Mouse (Mus musculus): ENCODE data around the gene Klk1. TPM values are rescaled to one million over a fixed set of nuclear protein-coding genes. Genes with fewer than 3 reads are reported as not detected.
A peak's percentile ranks its signal among the peaks of the same experiment; 100 is the strongest.

The Klk1 gene
- total and polyA plus RNA-seq, 2 experiments = 1.9 to 11.1 TPM

DNA sequence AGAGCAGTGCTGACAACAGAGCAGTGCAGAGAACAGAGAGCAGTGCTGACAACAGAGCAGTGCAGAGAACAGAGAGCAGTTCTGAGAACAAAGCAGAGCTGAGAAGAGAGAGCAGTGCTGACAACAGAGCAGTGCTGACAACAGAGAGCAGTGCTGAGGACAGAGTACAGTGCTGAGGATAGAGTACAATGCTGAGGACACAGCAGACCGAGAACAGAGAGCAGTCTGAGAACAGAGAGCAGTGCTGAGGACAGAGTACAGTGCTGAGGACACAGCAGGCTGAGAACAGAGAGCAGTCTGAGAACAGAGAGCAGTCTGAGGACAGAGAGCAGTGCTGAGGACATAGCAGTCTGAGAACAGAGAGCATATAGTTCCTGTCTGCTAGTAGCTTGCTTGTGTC is 15.6 kb downstream of the Klk1 start:
- Histone ChIP-seq H3K4me1 (ENCODE audit: control insufficient read depth, insufficient read depth, low read length) (peaks cover 7% of the 10 kb centered on the region), H3K9ac (ENCODE audit: low read depth, low read length) (no peak overlapping the region), H3K79me2 (ENCODE audit: control insufficient read depth, insufficient read depth, low read length) (no peaks in the 10 kb centered on the region), H3K4me3 (ENCODE audit: insufficient read depth, low read depth, low read length) (no peak overlapping the region), H3K27me3 (ENCODE audit: control insufficient read depth, insufficient read depth, low read length) (no peaks in the 10 kb centered on the region), H3K36me3 (ENCODE audit: control insufficient read depth, insufficient read depth, low read length) (no peaks in the 10 kb centered on the region), H3K27ac (replicated peaks; ENCODE audit: insufficient read depth, low read depth, low read length) (no peak overlapping the region)
- WGBS = 18% methylated on average over 1 of the region's 1 CpGs
- TF ChIP-seq CTCF (IDR thresholded peaks at IDR 0.05; ENCODE audit: low read depth, low read length) = no peak
- TF ChIP-seq POLR2A (IDR thresholded peaks at IDR 0.05; ENCODE audit: extremely low read depth, insufficient read depth, low read length) = no peak
- peak; percentile 77 for DNase-seq (ENCODE audit: extremely low read depth, low read depth, low spot score)

DNA sequence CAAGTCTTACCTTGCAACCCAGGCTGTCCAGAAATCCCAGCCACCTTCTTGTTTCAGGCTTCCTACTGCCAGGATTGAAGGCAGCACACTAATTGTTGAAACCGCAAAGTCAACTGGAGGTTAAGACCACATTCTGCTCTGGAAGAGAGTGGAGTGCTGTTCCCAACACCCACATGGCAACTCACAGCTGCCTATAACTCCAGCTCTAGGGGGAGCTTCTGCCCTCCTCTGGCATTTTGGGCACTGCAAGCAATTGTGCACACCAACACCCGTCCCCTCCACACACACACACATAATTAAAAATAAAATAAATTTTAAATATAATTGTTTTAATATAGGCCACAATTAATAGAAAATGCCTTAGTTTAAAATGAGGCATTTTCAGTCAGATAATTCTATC is 16.0 kb downstream of the Klk1 start:
- Histone ChIP-seq H3K4me3 (ENCODE audit: insufficient read depth, low read depth, low read length) (no peak overlapping the region), H3K79me2 (ENCODE audit: control insufficient read depth, insufficient read depth, low read length) (no peaks in the 10 kb centered on the region), H3K27me3 (ENCODE audit: control insufficient read depth, insufficient read depth, low read length) (no peaks in the 10 kb centered on the region), H3K27ac (replicated peaks; ENCODE audit: insufficient read depth, low read depth, low read length) (no peak overlapping the region), H3K36me3 (ENCODE audit: control insufficient read depth, insufficient read depth, low read length) (no peaks in the 10 kb centered on the region), H3K4me1 (ENCODE audit: control insufficient read depth, insufficient read depth, low read length) (peaks cover 7% of the 10 kb centered on the region), H3K9ac (ENCODE audit: low read depth, low read length) (no peak overlapping the region)
- TF ChIP-seq POLR2A (IDR thresholded peaks at IDR 0.05; ENCODE audit: extremely low read depth, insufficient read depth, low read length) (no peak), CTCF (IDR thresholded peaks at IDR 0.05; ENCODE audit: low read depth, low read length) (peak; percentile 26; the same call in 1 of the 2 replicates)
- WGBS = 75% methylated on average over 2 of the region's 2 CpGs
- DNase-seq (ENCODE audit: extremely low read depth, low read depth, low spot score) = no peak

DNA sequence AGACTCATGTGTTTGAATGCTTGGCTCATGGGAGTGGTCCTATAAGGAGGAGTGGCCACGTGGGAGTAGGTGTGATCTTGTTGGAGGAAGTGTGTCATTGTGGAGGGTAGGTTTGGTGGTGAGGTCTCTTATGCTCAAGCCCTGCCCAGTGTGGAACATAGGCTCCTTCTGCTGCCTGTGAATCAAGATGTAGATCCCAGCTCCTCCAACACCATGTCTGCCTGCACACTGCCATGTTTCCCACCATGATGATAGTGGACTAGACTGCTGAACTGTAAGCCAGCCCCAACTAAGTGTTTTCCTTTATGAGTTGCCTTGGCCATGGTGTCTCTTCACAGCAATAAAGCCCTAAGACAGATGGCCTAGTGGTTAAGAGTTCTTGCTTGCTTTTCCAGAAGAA is 18.9 kb downstream of the Klk1 start:
- TF ChIP-seq CTCF (IDR thresholded peaks at IDR 0.05; ENCODE audit: low read depth, low read length) = no peak
- no peak for TF ChIP-seq POLR2A (IDR thresholded peaks at IDR 0.05; ENCODE audit: extremely low read depth, insufficient read depth, low read length)
- no peaks in the 10 kb centered on the region for H3K79me2 ChIP-seq (ENCODE audit: control insufficient read depth, insufficient read depth, low read length)
- H3K27me3 ChIP-seq (ENCODE audit: control insufficient read depth, insufficient read depth, low read length) = no peaks in the 10 kb centered on the region
- DNase-seq (ENCODE audit: extremely low read depth, low read depth, low spot score) = no peak
- peaks cover 4% of the 10 kb centered on the region for H3K36me3 ChIP-seq (ENCODE audit: control insufficient read depth, insufficient read depth, low read length)
- H3K4me3 ChIP-seq (ENCODE audit: insufficient read depth, low read depth, low read length) = no peak overlapping the region
- H3K4me1 ChIP-seq (ENCODE audit: control insufficient read depth, insufficient read depth, low read length) = peaks cover 8% of the 10 kb centered on the region
- 61% methylated on average over 1 of the region's 1 CpGs for WGBS
- H3K27ac ChIP-seq (replicated peaks; ENCODE audit: insufficient read depth, low read depth, low read length) = no peak overlapping the region
- no peak overlapping the region for H3K9ac ChIP-seq (ENCODE audit: low read depth, low read length)

DNA sequence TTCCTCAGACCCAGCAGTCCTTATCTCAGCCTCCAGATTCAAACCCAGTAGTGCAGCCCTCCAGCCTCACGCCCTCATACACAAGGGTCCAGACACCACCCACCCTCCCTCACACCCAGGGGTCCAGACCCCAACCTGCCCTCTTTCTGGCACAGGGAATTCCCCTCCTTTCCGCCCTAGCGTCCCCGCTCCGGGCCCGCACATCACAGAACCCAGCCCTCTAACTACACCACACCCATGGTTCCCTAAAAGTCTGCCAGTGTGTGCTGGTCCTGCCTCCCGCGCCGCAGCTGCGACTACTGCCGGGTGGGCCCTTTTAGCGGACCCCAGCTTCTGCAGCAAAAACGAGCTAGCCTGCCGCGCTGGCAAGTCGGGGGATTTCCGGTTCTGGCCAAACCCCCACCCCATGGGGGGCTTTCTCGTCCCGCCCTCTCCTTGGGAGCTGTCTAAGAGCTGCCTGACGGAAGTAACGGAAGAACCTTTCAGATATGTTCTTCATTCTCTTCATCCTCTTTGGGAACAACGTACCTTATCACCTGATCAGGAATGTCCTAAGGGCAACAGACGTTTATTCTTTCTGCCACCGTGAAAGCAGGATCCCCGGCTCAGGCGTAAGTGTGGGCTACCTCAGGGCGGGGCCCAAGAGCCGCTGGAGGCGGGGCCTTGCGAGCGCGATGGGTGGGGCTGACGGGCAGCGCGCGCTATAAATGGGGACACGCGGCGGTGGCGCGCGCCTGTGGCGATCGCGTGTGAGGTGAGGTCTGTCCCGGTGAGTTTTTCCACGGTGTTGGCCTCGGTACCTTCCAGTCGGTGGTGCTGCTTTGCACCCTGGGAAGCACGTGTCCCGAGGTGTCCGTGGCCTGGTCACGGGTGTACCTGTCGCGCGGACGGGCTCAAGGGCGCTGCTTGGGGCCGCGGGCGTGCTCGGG is 21.2 kb downstream of the Klk1 start, which contains the start of the genes 1700028J19Rik and 2410002F23Rik:
Gene 1700028J19Rik (minus strand): TSS at position 641 of the 929 bp plus-strand sequence.
Gene 2410002F23Rik (plus strand): TSS at position 668 of the 929 bp plus-strand sequence.
- under 1% methylated on average over 62 of the region's 62 CpGs for WGBS

DNA sequence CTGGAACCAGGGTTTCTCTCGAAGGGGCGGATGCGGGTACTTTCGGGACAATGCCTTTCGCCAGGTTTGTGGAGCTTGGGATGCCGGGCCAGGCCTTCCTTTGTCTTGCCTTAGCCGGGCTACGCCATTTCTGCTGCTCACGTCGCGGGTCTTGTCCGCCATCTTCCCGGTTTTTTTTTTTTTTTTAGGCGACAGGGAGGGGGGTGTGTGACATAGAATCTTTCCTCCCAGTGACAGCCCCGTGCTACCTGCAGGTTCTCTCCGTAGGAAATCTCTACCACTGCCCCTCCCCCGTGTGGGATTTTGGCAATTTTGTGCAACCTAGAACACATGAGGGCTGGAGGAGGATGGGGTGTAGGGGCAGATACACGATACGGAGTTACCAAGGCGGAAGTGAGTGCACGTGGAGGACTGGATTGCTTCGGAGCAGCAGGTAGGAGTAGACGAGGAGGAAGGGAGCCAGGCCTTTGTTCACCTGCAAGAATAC is 21.9 kb downstream of the Klk1 start:
- no peaks in the 10 kb centered on the region for H3K79me2 ChIP-seq (ENCODE audit: control insufficient read depth, insufficient read depth, low read length)
- peak overlapping the region; percentile 98 for H3K4me3 ChIP-seq (ENCODE audit: insufficient read depth, low read depth, low read length)
- no peak for TF ChIP-seq CTCF (IDR thresholded peaks at IDR 0.05; ENCODE audit: low read depth, low read length)
- H3K4me1 ChIP-seq (ENCODE audit: control insufficient read depth, insufficient read depth, low read length) = peaks cover 5% of the 10 kb centered on the region
- DNase-seq (ENCODE audit: extremely low read depth, low read depth, low spot score) = peak; percentile 17
- H3K27ac ChIP-seq (replicated peaks; ENCODE audit: insufficient read depth, low read depth, low read length) = peak overlapping the region; percentile 33
- H3K9ac ChIP-seq (ENCODE audit: low read depth, low read length) = peak overlapping the region; percentile 76
- WGBS = under 1% methylated on average over 23 of the region's 23 CpGs
- H3K36me3 ChIP-seq (ENCODE audit: control insufficient read depth, insufficient read depth, low read length) = peaks cover 6% of the 10 kb centered on the region
- no peaks in the 10 kb centered on the region for H3K27me3 ChIP-seq (ENCODE audit: control insufficient read depth, insufficient read depth, low read length)

More for the DNA sequence above, 21.2 kb downstream of the Klk1 start, which contains the start of the genes 1700028J19Rik and 2410002F23Rik:
- Histone ChIP-seq H3K36me3 (ENCODE audit: control insufficient read depth, insufficient read depth, low read length) (peaks cover 6% of the 10 kb centered on the region), H3K4me1 (ENCODE audit: control insufficient read depth, insufficient read depth, low read length) (peaks cover 5% of the 10 kb centered on the region), H3K4me3 (ENCODE audit: insufficient read depth, low read depth, low read length) (peak within 1 kb of the TSS; percentile 98), H3K27me3 (ENCODE audit: control insufficient read depth, insufficient read depth, low read length) (no peaks in the 10 kb centered on the region), H3K9ac (ENCODE audit: low read depth, low read length) (peak within 1 kb of the TSS; percentile 76), H3K27ac (replicated peaks; ENCODE audit: insufficient read depth, low read depth, low read length) (peak within 1 kb of the TSS; percentile 86), H3K79me2 (ENCODE audit: control insufficient read depth, insufficient read depth, low read length) (no peaks in the 10 kb centered on the region)
- TF ChIP-seq CTCF (IDR thresholded peaks at IDR 0.05; ENCODE audit: low read depth, low read length) (no peak), POLR2A (IDR thresholded peaks at IDR 0.05; ENCODE audit: extremely low read depth, insufficient read depth, low read length) (peak; percentile 98)
- DNase-seq (ENCODE audit: extremely low read depth, low read depth, low spot score) = peak; percentile 71
